Mouse (Mus musculus): ENCODE measurements around the gene Iqsec1. TPM values are rescaled to one million over a fixed set of nuclear protein-coding genes. Genes with fewer than 3 reads are reported as not detected.

Iqsec1 gene
- 4.0 and 4.2 TPM in 2 replicates for polyA plus RNA-seq (2015; fragmentation: Nextera tagmentation; extraction: Ambion mirVana)

DNA sequence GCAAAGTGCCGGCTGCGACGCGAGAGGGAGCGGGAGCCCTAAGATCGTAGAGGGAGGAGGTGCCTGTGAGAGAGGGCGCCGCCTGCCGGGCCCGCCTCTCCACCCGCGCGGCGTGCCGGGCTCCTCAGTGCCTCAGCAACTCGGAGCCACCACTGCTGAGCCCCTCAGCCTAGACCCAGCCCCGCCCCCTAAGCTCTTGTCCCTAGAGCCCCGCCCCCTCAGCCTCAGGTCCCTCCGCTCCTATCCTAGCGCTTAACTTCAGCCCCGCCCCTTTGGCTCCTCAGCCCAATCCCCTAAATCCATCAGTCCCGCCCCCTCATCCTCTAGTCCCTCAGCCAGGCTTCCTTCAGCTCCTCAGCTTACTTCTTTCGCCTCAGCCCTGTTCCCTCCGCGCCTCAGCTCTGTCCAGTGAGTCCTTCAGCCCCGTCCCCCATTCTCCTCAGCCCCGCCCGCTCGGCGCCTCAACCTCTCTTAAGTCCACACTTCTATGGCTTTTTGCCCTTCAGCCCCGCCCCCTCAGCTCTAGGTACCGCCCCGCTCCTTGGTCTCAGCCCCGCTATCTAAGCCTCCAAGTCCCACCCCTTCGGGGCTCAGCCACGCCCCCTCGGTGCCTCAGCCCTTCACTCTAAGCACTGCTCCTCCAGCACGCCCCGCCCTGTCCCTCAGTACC, at the start of gene Iqsec1:
Iqsec1 (minus strand) TSS at position 38 of the 670 bp plus-strand sequence.
- H3K9ac ChIP-seq (replicated peaks): peak within 1 kb of the TSS; percentile 44
- peaks cover 2% of the 10 kb centered on the region; the same call in 1 of the 2 replicates for H3K9me3 ChIP-seq (ENCODE audit: low read length)
- no peaks in the 10 kb centered on the region for H3K36me3 ChIP-seq (replicated peaks; ENCODE audit: insufficient read depth, low read length)
- H3K4me3 ChIP-seq (ENCODE audit: low read depth, low read length): peak within 1 kb of the TSS; percentile 58
- H3K4me1 ChIP-seq (ENCODE audit: insufficient read depth): peaks cover 27% of the 10 kb centered on the region
- no peak within 1 kb of the TSS for H3K27ac ChIP-seq (ENCODE audit: low read depth)
- H3K27me3 ChIP-seq (ENCODE audit: insufficient read depth, low read length): peaks cover 24% of the 10 kb centered on the region
- 1% methylated on average over 29 of the region's 39 CpGs for WGBS (ENCODE audit: insufficient replicate concordance)
- ATAC-seq: peak; percentile 89
- TF ChIP-seq CTCF (IDR thresholded peaks at IDR 0.05; ENCODE audit: low read depth) (peak; percentile 72), EP300 (IDR thresholded peaks at IDR 0.05; ENCODE audit: low read depth) (no peak)
- H3K4me2 ChIP-seq (ENCODE audit: low read depth, low read length): peak within 1 kb of the TSS; percentile 99
- DNase-seq: peak; percentile 93

DNA sequence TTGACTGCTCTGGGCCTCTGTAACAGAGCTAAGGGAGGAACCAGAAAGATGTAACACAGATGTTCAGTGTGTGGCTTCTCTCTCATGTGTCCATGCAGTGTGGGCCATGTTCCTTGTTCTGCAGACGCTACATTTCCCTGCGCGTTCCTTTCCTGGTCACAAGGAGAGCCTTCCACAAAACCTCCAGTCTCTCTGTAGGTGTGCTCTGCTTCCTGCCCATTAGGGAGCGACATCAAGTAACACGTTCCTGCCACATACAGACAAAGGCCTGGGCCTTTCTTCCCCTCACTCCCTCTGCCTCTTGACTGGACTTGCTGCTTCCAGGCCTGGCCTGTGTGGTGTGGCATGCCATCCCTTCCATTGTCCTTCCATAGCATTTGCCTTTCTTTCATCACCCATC, 39.8 kb upstream of the Iqsec1 start:
- no peaks in the 10 kb centered on the region for H3K9me3 ChIP-seq (ENCODE audit: low read length)
- no peak overlapping the region for H3K27ac ChIP-seq (ENCODE audit: low read depth)
- no peak overlapping the region for H3K9ac ChIP-seq (replicated peaks)
- no peaks in the 10 kb centered on the region for H3K4me1 ChIP-seq (ENCODE audit: insufficient read depth)
- H3K4me2 ChIP-seq (ENCODE audit: low read depth, low read length): no peak overlapping the region
- peaks cover 45% of the 10 kb centered on the region for H3K36me3 ChIP-seq (replicated peaks; ENCODE audit: insufficient read depth, low read length)
- WGBS (ENCODE audit: insufficient replicate concordance): 94% methylated on average over 5 of the region's 5 CpGs
- no peak for TF ChIP-seq EP300 (IDR thresholded peaks at IDR 0.05; ENCODE audit: low read depth)
- no peak for TF ChIP-seq CTCF (IDR thresholded peaks at IDR 0.05; ENCODE audit: low read depth)
- ATAC-seq (no peak), DNase-seq (no peak)
- no peaks in the 10 kb centered on the region for H3K27me3 ChIP-seq (ENCODE audit: insufficient read depth, low read length)
- H3K4me3 ChIP-seq (ENCODE audit: low read depth, low read length): no peak overlapping the region

DNA sequence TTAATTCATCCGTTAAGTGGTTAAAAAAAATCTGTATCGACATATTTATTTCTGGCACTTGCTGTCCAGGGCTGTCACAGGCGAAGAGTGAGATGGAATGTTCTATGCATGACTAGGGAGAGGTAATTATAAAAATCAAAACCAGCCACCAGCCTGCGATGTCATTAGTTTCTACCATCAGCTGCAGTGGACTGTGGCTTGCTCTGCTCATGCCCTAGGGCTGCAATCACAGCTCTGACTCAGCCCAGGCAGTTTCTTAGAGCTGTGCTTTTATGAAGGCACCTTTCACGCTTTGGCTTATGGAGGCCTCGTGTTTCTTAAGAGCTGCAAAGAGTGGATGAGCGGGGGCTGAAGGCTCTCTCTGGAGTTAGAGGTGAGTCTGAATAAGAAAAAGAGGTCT, 32.3 kb upstream of the Iqsec1 start:
- no peaks in the 10 kb centered on the region for H3K9me3 ChIP-seq (ENCODE audit: low read length)
- WGBS (ENCODE audit: insufficient replicate concordance): 90% methylated on average over 7 of the region's 7 CpGs
- H3K27ac ChIP-seq (ENCODE audit: low read depth): no peak overlapping the region
- no peak for TF ChIP-seq EP300 (IDR thresholded peaks at IDR 0.05; ENCODE audit: low read depth)
- TF ChIP-seq CTCF (IDR thresholded peaks at IDR 0.05; ENCODE audit: low read depth): no peak
- no peak for ATAC-seq
- H3K9ac ChIP-seq (replicated peaks): no peak overlapping the region
- H3K27me3 ChIP-seq (ENCODE audit: insufficient read depth, low read length): no peaks in the 10 kb centered on the region
- no peak for DNase-seq
- no peaks in the 10 kb centered on the region for H3K4me1 ChIP-seq (ENCODE audit: insufficient read depth)
- no peak overlapping the region for H3K4me3 ChIP-seq (ENCODE audit: low read depth, low read length)
- H3K4me2 ChIP-seq (ENCODE audit: low read depth, low read length): no peak overlapping the region
- H3K36me3 ChIP-seq (replicated peaks; ENCODE audit: insufficient read depth, low read length): peaks cover 60% of the 10 kb centered on the region

DNA sequence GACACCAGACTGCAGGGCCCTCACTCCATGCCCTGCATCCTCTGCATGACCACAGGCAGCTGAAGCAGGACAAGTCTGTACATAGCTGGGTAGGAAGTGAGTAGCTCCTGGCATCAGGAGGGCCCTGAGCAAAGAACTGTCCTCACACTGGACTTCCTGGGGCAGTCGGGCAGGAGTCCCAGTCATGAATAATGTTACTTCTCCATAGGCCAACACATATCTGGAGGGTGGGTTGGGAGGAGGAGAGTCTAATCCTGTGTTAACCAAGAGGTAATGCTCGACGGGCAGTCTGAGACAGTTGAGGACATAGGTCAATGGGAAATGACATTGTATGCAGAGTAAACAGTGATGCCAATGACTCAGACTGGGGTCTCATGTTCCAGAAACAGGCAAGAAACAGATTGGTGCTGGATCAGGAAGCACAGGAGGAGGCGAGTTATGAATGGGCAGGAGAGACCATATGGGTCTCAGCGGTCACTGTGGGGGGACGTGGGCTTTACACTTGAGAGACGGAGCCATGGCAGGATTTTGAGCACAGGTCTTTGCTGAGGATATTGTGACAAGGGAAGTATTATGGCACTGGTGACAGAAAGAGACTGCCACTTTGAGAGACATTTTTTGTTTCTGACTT, 28.2 kb upstream of the Iqsec1 start:
- H3K27ac ChIP-seq (ENCODE audit: low read depth): no peak overlapping the region
- no peaks in the 10 kb centered on the region for H3K9me3 ChIP-seq (ENCODE audit: low read length)
- no peak overlapping the region for H3K9ac ChIP-seq (replicated peaks)
- WGBS (ENCODE audit: insufficient replicate concordance): 83% methylated on average over 7 of the region's 7 CpGs
- peaks cover 48% of the 10 kb centered on the region for H3K36me3 ChIP-seq (replicated peaks; ENCODE audit: insufficient read depth, low read length)
- ATAC-seq (0 out of 2 replicates have a peak, but pooled peaks have one; percentile 15), DNase-seq (no peak)
- no peaks in the 10 kb centered on the region for H3K4me1 ChIP-seq (ENCODE audit: insufficient read depth)
- H3K27me3 ChIP-seq (ENCODE audit: insufficient read depth, low read length): no peaks in the 10 kb centered on the region
- H3K4me2 ChIP-seq (ENCODE audit: low read depth, low read length): no peak overlapping the region
- H3K4me3 ChIP-seq (ENCODE audit: low read depth, low read length): no peak overlapping the region
- no peak for TF ChIP-seq EP300 (IDR thresholded peaks at IDR 0.05; ENCODE audit: low read depth)
- no peak for TF ChIP-seq CTCF (IDR thresholded peaks at IDR 0.05; ENCODE audit: low read depth)

DNA sequence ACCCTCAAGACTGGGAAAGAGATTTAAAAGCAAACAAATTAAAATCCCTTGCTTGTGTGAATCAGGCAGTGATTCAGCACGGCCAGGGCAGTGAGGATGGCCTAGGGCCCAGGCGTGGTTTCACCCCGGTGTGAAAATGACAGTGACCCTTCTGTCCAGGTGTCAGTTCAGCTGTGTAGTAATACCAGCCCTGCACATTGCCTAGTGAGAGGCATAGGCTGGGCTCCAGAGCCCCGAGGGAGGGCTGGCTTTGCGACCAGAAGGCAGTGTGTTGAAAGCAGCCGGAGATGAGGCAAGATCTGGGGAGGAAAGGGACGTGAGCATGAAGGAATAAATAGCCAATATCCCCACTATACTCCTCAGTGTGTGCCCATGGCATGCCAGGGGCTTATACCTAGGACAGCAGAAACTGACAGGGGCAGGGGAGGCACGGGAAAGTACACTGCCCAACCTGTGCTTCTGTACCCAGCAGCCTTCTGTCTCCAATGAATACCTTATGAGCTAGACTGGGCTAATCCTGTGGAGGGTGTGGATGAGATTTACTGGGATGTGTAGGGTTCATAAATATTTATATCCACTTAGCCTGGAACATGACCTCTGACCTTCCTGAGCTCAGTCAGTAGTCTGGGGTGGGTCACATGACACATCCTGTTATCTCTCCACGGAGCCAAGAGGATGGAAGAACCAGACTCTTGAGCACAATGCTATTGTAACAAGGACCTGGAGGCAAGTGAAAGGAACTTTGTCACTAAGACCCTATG, 25.9 kb upstream of the Iqsec1 start:
- Histone ChIP-seq H3K9ac (replicated peaks) (no peak overlapping the region), H3K4me3 (ENCODE audit: low read depth, low read length) (no peak overlapping the region), H3K4me2 (ENCODE audit: low read depth, low read length) (no peak overlapping the region), H3K9me3 (ENCODE audit: low read length) (no peaks in the 10 kb centered on the region), H3K4me1 (ENCODE audit: insufficient read depth) (no peaks in the 10 kb centered on the region), H3K27me3 (ENCODE audit: insufficient read depth, low read length) (no peaks in the 10 kb centered on the region), H3K36me3 (replicated peaks; ENCODE audit: insufficient read depth, low read length) (peaks cover 30% of the 10 kb centered on the region), H3K27ac (ENCODE audit: low read depth) (no peak overlapping the region)
- ATAC-seq (no peak), DNase-seq (no peak)
- 62% methylated on average over 9 of the region's 9 CpGs for WGBS (ENCODE audit: insufficient replicate concordance)
- no peak for TF ChIP-seq EP300 (IDR thresholded peaks at IDR 0.05; ENCODE audit: low read depth)
- no peak for TF ChIP-seq CTCF (IDR thresholded peaks at IDR 0.05; ENCODE audit: low read depth)

DNA sequence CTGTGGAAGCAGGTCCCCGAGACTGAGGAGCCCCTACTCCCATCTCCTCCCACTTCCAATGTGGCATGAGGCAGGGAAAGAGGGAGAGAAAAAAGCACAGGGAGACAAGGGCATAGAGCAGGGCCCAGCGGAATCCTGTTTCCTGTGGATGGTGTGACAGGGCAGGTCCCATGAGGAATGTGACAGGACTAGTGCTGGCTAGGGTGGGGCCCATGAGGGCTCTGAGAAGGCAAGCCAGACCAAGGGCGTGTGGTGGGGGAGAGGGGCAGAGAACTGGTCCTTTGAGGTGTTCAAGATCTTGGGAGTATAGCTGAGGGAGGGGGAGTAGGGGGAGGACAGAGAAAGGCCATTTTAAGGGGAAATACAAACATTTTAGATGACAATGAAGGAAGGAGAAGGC, 24.0 kb upstream of the Iqsec1 start:
- H3K36me3 ChIP-seq (replicated peaks; ENCODE audit: insufficient read depth, low read length): peaks cover 22% of the 10 kb centered on the region
- no peak for DNase-seq
- no peaks in the 10 kb centered on the region for H3K4me1 ChIP-seq (ENCODE audit: insufficient read depth)
- no peaks in the 10 kb centered on the region for H3K27me3 ChIP-seq (ENCODE audit: insufficient read depth, low read length)
- H3K9ac ChIP-seq (replicated peaks): no peak overlapping the region
- TF ChIP-seq EP300 (IDR thresholded peaks at IDR 0.05; ENCODE audit: low read depth): no peak
- no peak for TF ChIP-seq CTCF (IDR thresholded peaks at IDR 0.05; ENCODE audit: low read depth)
- WGBS (ENCODE audit: insufficient replicate concordance): 79% methylated on average over 3 of the region's 3 CpGs
- H3K27ac ChIP-seq (ENCODE audit: low read depth): no peak overlapping the region
- no peak overlapping the region for H3K4me2 ChIP-seq (ENCODE audit: low read depth, low read length)
- no peak overlapping the region for H3K4me3 ChIP-seq (ENCODE audit: low read depth, low read length)
- H3K9me3 ChIP-seq (ENCODE audit: low read length): no peaks in the 10 kb centered on the region
- ATAC-seq: no peak
